Mouse (Mus musculus): ENCODE data around the gene Micu1.

Gene Micu1

DNA sequence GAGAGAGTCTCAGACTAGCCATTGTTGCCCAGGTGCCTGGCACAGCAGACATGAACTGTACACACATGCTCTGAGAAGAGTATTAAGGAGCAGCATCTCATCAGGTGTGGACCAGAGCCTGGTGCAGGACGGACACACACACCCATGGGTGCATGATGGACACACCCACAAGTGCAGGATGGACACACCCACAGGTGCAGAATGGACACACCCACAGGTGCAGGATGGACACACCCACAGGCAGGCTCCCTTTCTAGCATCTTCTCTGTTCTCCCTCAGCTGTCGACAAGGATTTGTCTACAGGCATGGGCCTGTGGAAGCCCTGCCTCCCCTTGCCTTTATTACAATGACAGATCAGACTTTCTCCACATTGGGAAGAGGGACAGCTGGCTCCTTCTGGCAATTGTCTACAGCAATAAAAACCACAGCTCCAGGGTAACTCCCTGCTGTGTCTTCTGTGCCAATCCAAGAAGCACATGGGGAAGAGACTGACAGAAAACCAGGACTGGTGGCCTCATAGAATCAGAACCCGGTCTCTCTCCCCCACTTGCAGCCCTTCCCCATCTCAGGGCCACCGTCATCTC, 107.8 kb downstream of the Micu1 start:
- no peak for ATAC-seq (ENCODE audit: low TSS enrichment)

GRCm38 (mm10) chr10:59812939-59813338, 110.7 kb downstream of the Micu1 start:
- no peak for ATAC-seq (ENCODE audit: low TSS enrichment)

- ATAC-seq (ENCODE audit: low TSS enrichment), result no peak
Measured at GRCm38 (mm10) chr10:59813759-59814158, 111.5 kb downstream of the Micu1 start.

DNA sequence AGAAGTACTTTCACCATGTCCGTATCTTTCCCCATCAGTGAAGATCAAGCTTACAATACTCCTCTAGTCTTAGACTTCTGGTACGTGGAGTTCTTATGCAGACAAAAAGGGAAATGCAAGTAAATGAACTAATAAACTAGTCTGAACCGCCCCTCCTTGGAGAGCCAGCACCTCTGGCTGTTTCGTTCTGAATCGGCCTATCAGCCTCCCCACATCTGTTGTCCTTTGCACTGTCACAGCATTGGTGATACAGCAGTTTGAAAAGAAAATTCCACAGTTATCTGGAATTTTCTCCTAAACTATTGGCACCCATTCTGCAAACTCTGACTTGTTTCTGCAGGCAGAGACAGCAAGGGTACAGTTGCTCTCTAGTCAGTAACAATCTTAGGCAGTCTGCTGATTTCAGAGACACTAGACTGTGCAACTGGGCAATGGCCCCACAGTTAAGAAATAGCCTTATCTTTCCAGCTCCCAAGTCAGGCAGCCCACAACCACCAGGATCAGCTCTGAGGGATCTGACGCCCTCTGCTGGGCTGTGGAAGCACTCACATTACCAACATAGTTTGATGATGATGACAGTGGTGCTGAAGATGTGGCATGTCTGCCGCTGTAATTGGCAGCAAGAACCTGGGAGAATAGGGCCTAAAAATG, 112.4 kb downstream of the Micu1 start:
- ATAC-seq (ENCODE audit: low TSS enrichment), result no peak

DNA sequence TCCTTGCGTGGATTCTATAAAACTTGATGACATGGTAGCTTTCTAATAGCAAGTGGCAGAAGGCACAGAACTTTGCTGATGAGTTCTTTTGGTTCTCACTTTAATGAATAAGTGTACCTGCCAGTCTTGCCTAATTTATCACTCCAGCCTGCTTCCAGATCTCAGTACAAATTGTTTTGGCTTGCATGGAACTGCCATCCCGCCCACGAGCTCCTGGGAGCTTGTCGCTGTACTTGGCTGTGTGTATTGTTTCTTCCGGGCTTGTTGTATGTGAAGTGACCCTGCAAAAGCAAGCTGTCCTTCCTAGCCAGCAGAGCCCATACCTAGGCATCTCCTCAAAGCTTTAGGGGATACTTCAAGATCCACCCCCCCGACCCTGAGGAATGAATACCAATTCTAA, 114.3 kb downstream of the Micu1 start:
- ATAC-seq (ENCODE audit: low TSS enrichment), result peak; percentile 51

DNA sequence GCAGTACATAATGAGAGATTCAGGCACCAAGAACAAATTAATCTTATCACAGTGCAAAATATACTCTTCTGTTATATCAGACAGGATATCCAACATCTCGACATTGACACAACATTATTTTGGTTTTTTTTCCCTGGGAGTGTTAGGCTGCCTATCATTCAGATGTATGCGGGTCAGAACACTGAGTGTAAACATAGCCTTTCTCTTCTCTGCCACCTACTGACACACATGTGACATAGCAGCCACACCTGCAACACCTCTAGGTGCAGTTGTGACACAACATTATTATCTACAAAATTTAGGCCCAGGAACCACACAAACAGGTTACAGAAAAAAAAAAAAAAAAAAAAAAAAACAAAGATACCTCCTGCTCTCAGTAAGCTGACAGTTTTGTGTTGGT, 115.3 kb downstream of the Micu1 start:
- no peak for ATAC-seq (ENCODE audit: low TSS enrichment)

DNA sequence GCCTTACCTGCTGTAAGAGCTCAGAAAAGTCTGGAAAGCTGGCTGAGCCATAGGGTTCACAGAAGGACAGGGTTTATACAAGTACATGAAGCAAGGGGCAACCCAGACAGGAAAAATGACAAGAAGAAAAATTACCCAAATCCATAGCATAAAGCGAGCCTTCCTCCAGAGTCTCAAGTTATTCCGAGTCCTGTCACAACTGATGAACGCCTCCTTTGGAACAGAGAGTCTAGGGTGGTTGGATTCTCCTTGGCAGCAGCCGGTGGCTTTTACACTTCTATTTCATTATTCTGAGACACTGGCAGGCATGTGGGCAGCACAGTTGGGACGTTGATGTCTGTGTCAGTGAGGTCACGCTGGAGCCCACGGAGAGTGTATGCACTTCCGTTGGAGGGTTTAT, 115.7 kb downstream of the Micu1 start:
- ATAC-seq (ENCODE audit: low TSS enrichment), result peak; percentile 77

GRCm38 (mm10) chr10:59819146-59819545, 116.9 kb downstream of the Micu1 start:
- no peak for ATAC-seq (ENCODE audit: low TSS enrichment)

DNA sequence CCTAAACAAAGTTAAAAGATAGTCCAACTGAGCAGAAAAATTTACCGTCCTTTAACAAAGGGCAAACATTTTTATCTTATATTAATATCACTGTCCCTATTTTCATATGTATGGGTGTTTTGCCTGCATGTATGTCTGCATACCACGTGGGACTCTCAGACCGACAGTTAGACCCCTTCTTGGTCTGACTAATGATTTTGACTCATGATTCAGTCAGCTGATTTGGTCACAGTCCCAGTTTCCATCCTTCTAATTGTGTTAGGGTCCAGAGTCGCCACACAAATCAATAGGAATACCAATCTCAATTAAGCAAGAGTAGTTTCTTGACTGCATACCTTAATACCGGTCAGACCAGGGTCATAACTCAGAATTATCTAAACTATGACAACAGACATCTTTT, 118.6 kb downstream of the Micu1 start:
- ATAC-seq (ENCODE audit: low TSS enrichment), result no peak

- ATAC-seq (ENCODE audit: low TSS enrichment), result no peak
Measured at GRCm38 (mm10) chr10:59821334-59822066, 119.2 kb downstream of the Micu1 start.

GRCm38 (mm10) chr10:59822857-59823256, 120.6 kb downstream of the Micu1 start:
- ATAC-seq (ENCODE audit: low TSS enrichment), result no peak; the same call in 1 of the 2 replicates

GRCm38 (mm10) chr10:59825137-59825812, 123.0 kb downstream of the Micu1 start:
- ATAC-seq (ENCODE audit: low TSS enrichment), result peak; percentile 81

GRCm38 (mm10) chr10:59829886-59830285, 127.6 kb downstream of the Micu1 start:
- ATAC-seq (ENCODE audit: low TSS enrichment), result no peak

- no peak for ATAC-seq (ENCODE audit: low TSS enrichment)
Measured at GRCm38 (mm10) chr10:59831950-59832349, 129.7 kb downstream of the Micu1 start.

GRCm38 (mm10) chr10:59835301-59836155, 133.3 kb downstream of the Micu1 start:
- peak; percentile 81 for ATAC-seq (ENCODE audit: low TSS enrichment)

GRCm38 (mm10) chr10:59837490-59837889, 135.2 kb downstream of the Micu1 start:
- no peak for ATAC-seq (ENCODE audit: low TSS enrichment)

DNA sequence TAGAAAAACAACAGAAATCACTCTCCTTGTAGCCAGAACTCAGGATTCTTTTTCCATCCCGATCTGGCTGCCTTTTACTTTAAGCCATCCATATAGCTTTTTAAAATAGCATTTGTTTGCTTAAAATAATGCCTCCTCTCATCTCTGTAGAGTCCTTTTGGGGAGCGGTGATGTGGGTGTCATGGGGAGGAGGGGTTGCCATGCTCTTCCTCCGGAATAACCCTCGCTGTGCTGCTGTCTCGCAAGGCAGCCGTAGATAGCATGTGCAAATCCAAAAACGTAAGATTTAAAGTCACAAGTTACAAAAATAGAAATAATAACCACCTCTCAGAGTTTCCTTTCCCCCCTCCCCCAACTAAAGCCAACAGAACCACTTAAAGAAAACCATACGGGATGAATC, 139.2 kb downstream of the Micu1 start:
- peak; percentile 82 for ATAC-seq (ENCODE audit: low TSS enrichment)

DNA sequence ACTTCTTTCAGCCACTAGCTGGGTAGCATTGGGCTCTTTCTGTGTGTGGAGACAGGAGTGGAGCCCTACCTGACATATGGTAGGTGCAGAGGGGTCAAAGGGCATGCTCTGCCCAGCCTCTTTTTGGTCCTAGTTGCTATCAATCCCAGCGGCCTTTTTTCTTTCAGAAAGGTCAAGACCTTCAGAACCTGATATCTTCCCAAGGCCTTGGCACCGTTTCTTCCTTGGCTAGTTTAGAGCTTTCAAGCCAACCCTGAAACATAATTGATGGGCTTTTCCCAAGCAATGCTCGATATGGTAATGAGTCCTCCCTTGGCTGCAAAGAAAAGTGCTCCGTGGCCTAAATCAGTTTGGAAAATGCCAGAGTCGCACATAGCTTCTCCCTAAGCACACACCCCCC, 140.8 kb downstream of the Micu1 start:
- ATAC-seq (ENCODE audit: low TSS enrichment), result no peak

DNA sequence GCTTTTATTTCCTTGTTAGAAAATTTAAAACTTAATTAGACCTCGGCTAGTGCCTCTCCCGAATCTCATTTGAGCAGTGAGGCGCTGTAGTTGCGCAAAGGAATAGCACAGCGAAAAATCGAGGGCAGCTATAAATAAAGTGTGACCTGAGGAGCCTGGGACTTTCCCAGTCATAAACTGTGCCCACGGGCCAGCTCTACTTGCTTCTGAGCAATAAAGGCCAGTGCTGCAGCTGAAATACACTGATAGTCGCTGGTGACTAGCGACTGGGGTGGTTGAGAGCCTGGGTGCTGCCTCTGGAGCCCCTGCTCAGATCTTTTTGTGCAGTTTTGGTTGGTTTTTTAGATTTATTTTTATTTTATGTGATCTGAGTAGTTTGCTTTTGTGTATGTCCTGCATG, 142.4 kb downstream of the Micu1 start:
- ATAC-seq (ENCODE audit: low TSS enrichment), result no peak

DNA sequence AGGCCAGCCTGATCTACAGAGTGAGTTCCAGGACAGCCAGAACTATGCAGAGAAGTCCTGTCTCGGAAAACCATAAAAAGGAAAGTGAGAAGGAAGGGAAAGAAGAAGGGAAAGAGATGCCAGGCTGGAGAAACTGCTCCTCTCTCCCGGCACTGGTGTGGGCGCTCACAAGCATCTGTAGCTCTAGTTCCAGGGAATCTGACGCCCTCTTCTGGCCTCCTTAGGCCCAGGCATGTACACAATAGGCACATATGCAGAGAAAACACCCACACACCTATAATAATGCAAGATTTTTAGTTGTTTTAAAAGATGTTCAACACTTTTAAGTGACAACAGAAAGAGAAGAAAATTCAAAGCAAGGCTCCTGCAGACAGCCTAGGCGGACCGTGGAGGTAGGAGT, 144.1 kb downstream of the Micu1 start:
- peak; percentile 84 for ATAC-seq (ENCODE audit: low TSS enrichment)

DNA sequence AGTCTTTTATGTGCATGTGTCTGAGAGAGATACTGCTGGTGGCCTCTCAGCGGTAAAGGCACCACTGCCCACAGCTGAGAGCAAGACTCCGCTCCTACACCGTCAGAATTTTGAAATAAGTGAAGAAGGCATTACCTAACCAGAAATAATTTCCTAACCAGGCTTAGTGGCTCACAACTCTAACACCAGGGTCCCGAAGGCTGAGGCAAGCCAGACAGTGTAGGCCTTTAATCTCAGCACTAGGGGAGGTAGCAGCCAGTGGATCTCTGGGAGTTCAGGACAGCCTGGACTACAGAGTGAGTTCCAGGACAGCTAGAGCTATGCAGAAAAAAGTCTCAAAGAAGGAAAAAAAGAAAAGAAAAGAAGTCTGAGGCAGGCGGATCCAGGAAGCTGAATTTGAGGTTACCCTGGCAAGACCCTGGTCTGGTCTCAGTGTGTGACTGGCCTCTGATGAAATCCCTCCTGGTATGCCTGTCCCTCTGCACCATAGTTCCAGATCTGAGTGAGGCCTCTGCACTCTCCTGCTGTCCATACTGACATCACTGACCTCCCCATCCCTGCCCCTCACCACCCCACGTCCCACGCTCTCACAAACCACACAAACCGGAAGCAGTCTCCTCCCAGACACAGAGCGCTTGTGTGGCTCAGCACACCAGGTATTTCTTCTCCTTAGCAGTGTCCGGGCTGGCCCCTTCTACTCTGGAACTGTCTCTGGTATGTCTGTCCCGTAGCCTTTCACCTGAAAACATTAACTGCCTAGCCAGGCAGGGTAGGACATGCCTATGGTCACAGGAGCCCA, 146.0 kb downstream of the Micu1 start:
- no peak for ATAC-seq (ENCODE audit: low TSS enrichment)
